Mouse (Mus musculus) midbrain, embryonic 16.5 days (tissue): Measurements from ENCODE around the gene Golgb1. TPM values are rescaled to one million over a fixed set of nuclear protein-coding genes. Genes with fewer than 3 reads are reported as not detected.

Experiments
- ATAC-seq: fragments of 200-750 bp; cut with Nextera tagmentation; 2 replicates; pipeline ENCODE4 v1.8.0; 2017; ENCODE audit warnings: moderate TSS enrichment
- H3K27ac ChIP-seq: fragments of 300-500 bp; sonication (generic); 2 replicates; pipeline ENCODE4 v1.5.1; 2014; ENCODE audit warnings: mild to moderate bottlenecking, low read length, mixed read lengths
- H3K27me3 ChIP-seq: fragments of 300-500 bp; sonication (generic); 2 replicates; pipeline ENCODE4 v1.6.1; 2014; ENCODE audit warnings: low read depth, low read length, mixed read lengths; ENCODE audit not compliant: control insufficient read depth, insufficient read depth
- H3K36me3 ChIP-seq: fragments of 300-500 bp; sonication (generic); 2 replicates; pipeline ENCODE4 v1.6.1; 2014; ENCODE audit warnings: mild to moderate bottlenecking, low read length, moderate library complexity, mixed read lengths; ENCODE audit not compliant: control insufficient read depth, insufficient read depth
- H3K4me1 ChIP-seq: fragments of 300-500 bp; sonication (generic); 2 replicates; pipeline ENCODE4 v1.6.1; 2014; ENCODE audit warnings: mild to moderate bottlenecking, low read length, mixed read lengths; ENCODE audit not compliant: control insufficient read depth, insufficient read depth
- H3K4me2 ChIP-seq: fragments of 300-500 bp; sonication (generic); 2 replicates; pipeline ENCODE4 v1.6.1; 2014; ENCODE audit warnings: mild to moderate bottlenecking, low read length, mixed read lengths
- H3K4me3 ChIP-seq: fragments of 300-500 bp; sonication (generic); 2 replicates; pipeline ENCODE4 v1.5.1; 2014; ENCODE audit warnings: low read depth, mild to moderate bottlenecking, low read length, moderate library complexity, mixed read lengths
- H3K9ac ChIP-seq: fragments of 300-500 bp; sonication (generic); 2 replicates; pipeline ENCODE4 v1.6.1; 2014; ENCODE audit warnings: low read depth, low read length, mixed read lengths
- H3K9me3 ChIP-seq: fragments of 300-500 bp; sonication (generic); replicated peaks from 2 replicates; pipeline ENCODE4 v1.6.1; 2014; ENCODE audit warnings: mild to moderate bottlenecking, low read length, mixed read lengths; ENCODE audit not compliant: control insufficient read depth, poor library complexity, severe bottlenecking
- WGBS: fragments of 180-500 bp; shearing (Covaris S2); extraction: QIAGEN DNeasy Blood & Tissue Kit; methylation state at CpG from one replicate; pipeline ENCODE4 v1.1.7; 2014; 5-methylcytosine and 5-hydroxymethylcytosine counted together
- polyA plus RNA-seq: library from polyadenylated mRNA; unstranded; fragments of >200 nt; fragmentation: Nextera tagmentation; extraction: Ambion mirVana; gene quantifications from 2 replicates; pipeline ENCODE4 v1.2.1, GENCODE M21; 2015

Gene Golgb1
- polyA plus RNA-seq, 1 experiment from 2014 or later, result 75.2 TPM

- ATAC-seq, result no peak
- WGBS, result 97% methylated on average over 10 of the region's 10 CpGs
These were observed 56.4 kb downstream of the Golgb1 start for GRCm38 (mm10) chr16:36931381-36931780.

GRCm38 (mm10) chr16:36931976-36932375 lies 57.0 kb downstream of the Golgb1 start:
- H3K4me2 ChIP-seq, result no peak overlapping the region
- no peaks in the 10 kb centered on the region for H3K4me1 ChIP-seq
- ATAC-seq, result no peak
- 96% methylated on average over 3 of the region's 3 CpGs for WGBS
- H3K27ac ChIP-seq, result no peak overlapping the region
- no peaks in the 10 kb centered on the region for H3K9me3 ChIP-seq
- no peak overlapping the region for H3K4me3 ChIP-seq
- no peaks in the 10 kb centered on the region for H3K27me3 ChIP-seq
- no peak overlapping the region for H3K9ac ChIP-seq
- peaks cover 36% of the 10 kb centered on the region for H3K36me3 ChIP-seq

More at GRCm38 (mm10) chr16:36931381-36931780, 56.4 kb downstream of the Golgb1 start:
- H3K9me3 ChIP-seq, result no peaks in the 10 kb centered on the region
- peaks cover 38% of the 10 kb centered on the region for H3K36me3 ChIP-seq
- no peaks in the 10 kb centered on the region for H3K27me3 ChIP-seq
- H3K27ac ChIP-seq, result no peak overlapping the region
- H3K4me3 ChIP-seq, result no peak overlapping the region
- H3K4me2 ChIP-seq, result no peak overlapping the region
- H3K4me1 ChIP-seq, result no peaks in the 10 kb centered on the region
- H3K9ac ChIP-seq, result no peak overlapping the region

GRCm38 (mm10) chr16:36932546-36932945 lies 57.6 kb downstream of the Golgb1 start:
- no peak overlapping the region for H3K4me2 ChIP-seq
- H3K27ac ChIP-seq, result no peak overlapping the region
- no peaks in the 10 kb centered on the region for H3K4me1 ChIP-seq
- H3K9me3 ChIP-seq, result no peaks in the 10 kb centered on the region
- no peaks in the 10 kb centered on the region for H3K27me3 ChIP-seq
- H3K9ac ChIP-seq, result no peak overlapping the region
- peaks cover 33% of the 10 kb centered on the region for H3K36me3 ChIP-seq
- H3K4me3 ChIP-seq, result no peak overlapping the region
- 97% methylated on average over 6 of the region's 6 CpGs for WGBS
- ATAC-seq, result no peak

GRCm38 (mm10) chr16:36934131-36934840 lies 59.3 kb downstream of the Golgb1 start:
- Histone ChIP-seq H3K4me2 (no peak overlapping the region), H3K9ac (no peak overlapping the region), H3K4me3 (no peak overlapping the region), H3K27me3 (no peaks in the 10 kb centered on the region), H3K9me3 (no peaks in the 10 kb centered on the region), H3K4me1 (no peaks in the 10 kb centered on the region), H3K27ac (no peak overlapping the region), H3K36me3 (peaks cover 20% of the 10 kb centered on the region)
- WGBS, result 84% methylated on average over 6 of the region's 6 CpGs
- no peak for ATAC-seq

GRCm38 (mm10) chr16:36934841-36935620 lies 60.1 kb downstream of the Golgb1 start, which contains the start of gene Hcls1:
Gene Hcls1, plus strand, starts transcription at chr16:36934983.
- no peaks in the 10 kb centered on the region for H3K27me3 ChIP-seq
- H3K27ac ChIP-seq, result no peak within 1 kb of the TSS
- no peaks in the 10 kb centered on the region for H3K4me1 ChIP-seq
- no peak within 1 kb of the TSS for H3K4me3 ChIP-seq
- no peak within 1 kb of the TSS for H3K9ac ChIP-seq
- H3K36me3 ChIP-seq, result peaks cover 17% of the 10 kb centered on the region
- no peaks in the 10 kb centered on the region for H3K9me3 ChIP-seq
- 90% methylated on average over 7 of the region's 7 CpGs for WGBS
- no peak for ATAC-seq
- no peak within 1 kb of the TSS for H3K4me2 ChIP-seq

- ATAC-seq, result no peak
- no peak overlapping the region for H3K4me3 ChIP-seq
- H3K4me1 ChIP-seq, result no peaks in the 10 kb centered on the region
- H3K4me2 ChIP-seq, result no peak overlapping the region
- H3K27ac ChIP-seq, result no peak overlapping the region
- H3K27me3 ChIP-seq, result no peaks in the 10 kb centered on the region
- no peaks in the 10 kb centered on the region for H3K9me3 ChIP-seq
- 91% methylated on average over 3 of the region's 3 CpGs for WGBS
- peaks cover 17% of the 10 kb centered on the region for H3K36me3 ChIP-seq
- H3K9ac ChIP-seq, result no peak overlapping the region
These were observed 60.9 kb downstream of the Golgb1 start for GRCm38 (mm10) chr16:36935814-36936213.

GRCm38 (mm10) chr16:36941137-36941727 lies 66.3 kb downstream of the Golgb1 start:
- Histone ChIP-seq H3K36me3 (no peaks in the 10 kb centered on the region), H3K4me2 (no peak overlapping the region), H3K4me3 (no peak overlapping the region), H3K9me3 (no peaks in the 10 kb centered on the region), H3K9ac (no peak overlapping the region), H3K27ac (no peak overlapping the region), H3K27me3 (no peaks in the 10 kb centered on the region), H3K4me1 (no peaks in the 10 kb centered on the region)
- ATAC-seq, result no peak
- WGBS, result 74% methylated on average over 6 of the region's 6 CpGs

GRCm38 (mm10) chr16:36941895-36942294 lies 67.0 kb downstream of the Golgb1 start:
- 54% methylated on average over 4 of the region's 4 CpGs for WGBS
- Histone ChIP-seq H3K27me3 (no peaks in the 10 kb centered on the region), H3K9me3 (no peaks in the 10 kb centered on the region), H3K4me2 (no peak overlapping the region), H3K36me3 (no peaks in the 10 kb centered on the region), H3K4me3 (no peak overlapping the region), H3K4me1 (no peaks in the 10 kb centered on the region), H3K9ac (no peak overlapping the region), H3K27ac (no peak overlapping the region)
- ATAC-seq, result no peak

- Histone ChIP-seq H3K9ac (no peak overlapping the region), H3K4me2 (no peak overlapping the region), H3K27me3 (no peaks in the 10 kb centered on the region), H3K9me3 (no peaks in the 10 kb centered on the region), H3K4me3 (no peak overlapping the region), H3K27ac (no peak overlapping the region), H3K4me1 (no peaks in the 10 kb centered on the region), H3K36me3 (no peaks in the 10 kb centered on the region)
- ATAC-seq, result no peak
- 94% methylated on average over 3 of the region's 3 CpGs for WGBS
These were observed 68.7 kb downstream of the Golgb1 start for GRCm38 (mm10) chr16:36943591-36943990.
